20 mouse cellular contexts compared by ENCODE assay signal in genomic region chr11:61236015-61236414, GRCm38 (mm10). TPM values are rescaled to one million over a fixed set of nuclear protein-coding genes. Genes with fewer than 3 reads are reported as not detected.
DNase-seq lines count a peak whose midpoint lies in the region; ATAC-seq lines count a peak whose summit lies in the region.
"Had no signal": no experiment of that assay in that cellular context is flagged by ENCODE, and none has a peak within 500 bp of the region (broad histone marks: within the 10 kb centered on the region; RNA-seq: fewer than 3 reads in every experiment).

No protein-coding gene starts in this region.

- peak; percentile 53 for ATAC-seq in liver, embryonic 13.5 days (ENCODE audit: low read depth)
- peak; percentile 55 for ATAC-seq in intestine, embryonic 16.5 days
- peak; percentile 71 for ATAC-seq in liver, embryonic 16.5 days (ENCODE audit: low read depth)
- ATAC-seq in stomach, embryonic 15.5 days (ENCODE audit: insufficient read depth, low FRiP score, low read depth): peak; percentile 73
- ATAC-seq in erythroid progenitor cell, adult 5-6 weeks (replicated peaks; ENCODE audit: low FRiP score, poor library complexity, severe bottlenecking): no peak
- ATAC-seq: forebrain, embryonic 14.5 days had no signal

- H3K4me2 ChIP-seq in liver, embryonic 13.5 days: peak overlapping the region; percentile 17; the same call in 1 of the 2 replicates
- H3K4me2 ChIP-seq in intestine, embryonic 16.5 days (ENCODE audit: low read depth, low read length): no peak overlapping the region
- 0 out of 2 replicates have a peak overlapping the region, but pooled peaks have one; percentile 17 for H3K4me2 ChIP-seq in liver, embryonic 16.5 days (ENCODE audit: low read depth, low read length)
- H3K4me2 ChIP-seq in stomach, embryonic 15.5 days: no peak overlapping the region
- H3K4me2 ChIP-seq: heart, embryonic 13.5 days had no signal

- peaks cover 18% of the 10 kb centered on the region for H3K4me1 ChIP-seq in liver, embryonic 13.5 days (replicated peaks)
- peaks cover 11% of the 10 kb centered on the region; the same call in 1 of the 2 replicates for H3K4me1 ChIP-seq in intestine, embryonic 16.5 days (ENCODE audit: control insufficient read depth, insufficient read depth, low read length)
- H3K4me1 ChIP-seq in liver, embryonic 16.5 days (ENCODE audit: control insufficient read depth, low read depth, low read length): peaks cover 5% of the 10 kb centered on the region
- H3K4me1 ChIP-seq in stomach, embryonic 15.5 days: no peaks in the 10 kb centered on the region

- no peaks in the 10 kb centered on the region for H3K36me3 ChIP-seq in liver, embryonic 13.5 days
- H3K36me3 ChIP-seq in intestine, embryonic 16.5 days (ENCODE audit: control insufficient read depth, insufficient read depth, low read length): no peaks in the 10 kb centered on the region
- no peaks in the 10 kb centered on the region for H3K36me3 ChIP-seq in liver, embryonic 16.5 days (ENCODE audit: control insufficient read depth, insufficient read depth)
- H3K36me3 ChIP-seq in stomach, embryonic 15.5 days: no peaks in the 10 kb centered on the region
- H3K36me3 ChIP-seq: embryonic facial prominence, embryonic 10.5 days; forebrain, embryonic 10.5 days; heart, embryonic 13.5 days had no signal

- H3K9me3 ChIP-seq in liver, embryonic 13.5 days (replicated peaks): no peaks in the 10 kb centered on the region
- no peaks in the 10 kb centered on the region for H3K9me3 ChIP-seq in intestine, embryonic 16.5 days (ENCODE audit: control insufficient read depth, low read length)
- no peaks in the 10 kb centered on the region for H3K9me3 ChIP-seq in liver, embryonic 16.5 days (replicated peaks; ENCODE audit: control insufficient read depth, low read length)
- H3K9me3 ChIP-seq in stomach, embryonic 15.5 days: no peaks in the 10 kb centered on the region
- H3K9me3 ChIP-seq: embryonic facial prominence, embryonic 10.5 days; forebrain, embryonic 10.5 days; heart, embryonic 13.5 days had no signal

- DNase-seq in liver, embryonic 13.5 days: no peak
- no peak for DNase-seq in liver
- DNase-seq in adipocyte (ENCODE audit: low spot score): no peak
- no peak for DNase-seq in adrenal gland, postnatal 14 days
- DNase-seq: adrenal gland, postnatal 25 days; cerebellum, adult 18-20 months; cerebellum, postnatal 10 days; gastrocnemius, adult 2 months; gastrocnemius, postnatal 25 days; heart, postnatal 36 days had no signal

- H3K9ac ChIP-seq in liver, embryonic 13.5 days: no peak overlapping the region
- H3K9ac ChIP-seq in intestine, embryonic 16.5 days (ENCODE audit: low read depth, low read length): no peak overlapping the region
- H3K9ac ChIP-seq in liver, embryonic 16.5 days (ENCODE audit: low read depth, low read length): no peak overlapping the region
- no peak overlapping the region for H3K9ac ChIP-seq in stomach, embryonic 15.5 days
- H3K9ac ChIP-seq: heart, embryonic 13.5 days had no signal

- H3K27ac ChIP-seq in liver, embryonic 13.5 days: no peak overlapping the region
- H3K27ac ChIP-seq in intestine, embryonic 16.5 days (ENCODE audit: low read length): no peak overlapping the region
- H3K27ac ChIP-seq in liver, embryonic 16.5 days (ENCODE audit: low read length): peak overlapping the region; percentile 64
- no peak overlapping the region for H3K27ac ChIP-seq in stomach, embryonic 15.5 days
- H3K27ac ChIP-seq: embryonic facial prominence, embryonic 10.5 days; forebrain, embryonic 10.5 days; gastrocnemius, adult 2 months; heart, embryonic 13.5 days had no signal

- H3K27me3 ChIP-seq in liver, embryonic 13.5 days: peaks cover 6% of the 10 kb centered on the region
- no peaks in the 10 kb centered on the region for H3K27me3 ChIP-seq in intestine, embryonic 16.5 days (replicated peaks; ENCODE audit: control insufficient read depth, insufficient read depth, low read length)
- H3K27me3 ChIP-seq in liver, embryonic 16.5 days (ENCODE audit: control insufficient read depth, insufficient read depth, low read depth, low read length): no peaks in the 10 kb centered on the region; the same call in 1 of the 2 replicates
- H3K27me3 ChIP-seq in stomach, embryonic 15.5 days (replicated peaks): no peaks in the 10 kb centered on the region

- WGBS in liver, embryonic 13.5 days (ENCODE audit: insufficient replicate concordance): 61% methylated on average over 3 of the region's 3 CpGs
- WGBS in intestine, embryonic 16.5 days: 58% methylated on average over 3 of the region's 3 CpGs
- 62% methylated on average over 3 of the region's 3 CpGs for WGBS in liver, embryonic 16.5 days (ENCODE audit: insufficient replicate concordance)
- whole genome bisulfite sequencing in stomach, embryonic 15.5 days: 71% methylated on average over 3 of the region's 3 CpGs

- H3K4me3 ChIP-seq in liver, embryonic 13.5 days (replicated peaks): no peak overlapping the region
- no peak overlapping the region for H3K4me3 ChIP-seq in intestine, embryonic 16.5 days (ENCODE audit: low read length)
- H3K4me3 ChIP-seq in liver, embryonic 16.5 days (ENCODE audit: low read depth, low read length): 0 out of 2 replicates have a peak overlapping the region, but pooled peaks have one; percentile 3
- no peak overlapping the region for H3K4me3 ChIP-seq in stomach, embryonic 15.5 days (replicated peaks)
- H3K4me3 ChIP-seq: embryonic facial prominence, embryonic 10.5 days; forebrain, embryonic 10.5 days; gastrocnemius, adult 2 months; heart, embryonic 13.5 days had no signal

RNA-seq across cellular contexts. Expression of gene Aldh3a1, which starts 28.7 kb away (rescaled TPM):
- 0.06 TPM in 1 of 2 replicates, not detected in the other for polyA plus RNA-seq in liver, embryonic 13.5 days (2015; fragmentation: Nextera tagmentation; extraction: Ambion mirVana)
- polyA plus RNA-seq in intestine, embryonic 16.5 days (2015; fragmentation: Nextera tagmentation; extraction: Ambion mirVana): 0.07 and 0.12 TPM in 2 replicates
- 0.05 and 0.16 TPM in 2 replicates for polyA plus RNA-seq in liver, embryonic 16.5 days (2015; fragmentation: Nextera tagmentation; extraction: Ambion mirVana)
- polyA plus RNA-seq in stomach, embryonic 15.5 days (2015; fragmentation: Nextera tagmentation; extraction: Ambion mirVana): 0.19 TPM in 1 of 2 replicates, not detected in the other
- not detected in 2 replicates for total RNA-seq in erythroid progenitor cell, adult 5-6 weeks (2015; ENCODE audit: low replicate concordance)
- total RNA-seq in erythroid progenitor cell, adult 5-6 weeks (2017; ENCODE audit: low replicate concordance): not detected in 2 replicates
- total RNA-seq in adrenal gland, postnatal 14 days (2021): 0.26 TPM in 1 of 2 replicates, not detected in the other
- total RNA-seq: granulocyte monocyte progenitor cell, adult 5-6 weeks had no signal
- polyA plus RNA-seq: embryonic facial prominence, embryonic 10.5 days; forebrain, embryonic 10.5 days; forebrain, embryonic 14.5 days; hindbrain, embryonic 11.5 days had no signal

RNA-seq across cellular contexts. Expression of gene Aldh3a2, which starts 31.2 kb away (rescaled TPM):
- 21.1 and 24.2 TPM in 2 replicates for polyA plus RNA-seq in liver, embryonic 13.5 days (2015; fragmentation: Nextera tagmentation; extraction: Ambion mirVana)
- polyA plus RNA-seq in intestine, embryonic 16.5 days (2015; fragmentation: Nextera tagmentation; extraction: Ambion mirVana): 63.7 and 66.0 TPM in 2 replicates
- polyA plus RNA-seq in liver, embryonic 16.5 days (2015; fragmentation: Nextera tagmentation; extraction: Ambion mirVana): 36.5 and 40.9 TPM in 2 replicates
- 41.0 and 45.9 TPM in 2 replicates for polyA plus RNA-seq in stomach, embryonic 15.5 days (2015; fragmentation: Nextera tagmentation; extraction: Ambion mirVana)
- total RNA-seq in erythroid progenitor cell, adult 5-6 weeks (2015; ENCODE audit: low replicate concordance): 15.1 and 23.5 TPM in 2 replicates
- total RNA-seq in erythroid progenitor cell, adult 5-6 weeks (2017; ENCODE audit: low replicate concordance): 6.4 and 8.2 TPM in 2 replicates
- 53.2 and 58.0 TPM in 2 replicates for total RNA-seq in adrenal gland, postnatal 14 days (2021)

Comparison
In these comparisons a context has a peak if more than half of its experiments do, and no peak if none do; other contexts are left out.
1. H3K4me2 ChIP-seq: peak in liver, embryonic 13.5 days (single experiment) and liver, embryonic 16.5 days (single experiment); none in intestine, embryonic 16.5 days (single experiment) and stomach, embryonic 15.5 days (single experiment).